Mouse (Mus musculus) heart, embryonic 14.5 days (tissue): ENCODE data around the gene Galnt9. TPM values are rescaled to one million over a fixed set of nuclear protein-coding genes. Genes with fewer than 3 reads are reported as not detected.

Experiments
- ATAC-seq: fragments of 200-750 bp; cut with Nextera tagmentation; 2 replicates; pipeline ENCODE4 v1.8.0; 2017; ENCODE audit warnings: low read depth, moderate TSS enrichment; ENCODE audit not compliant: insufficient number of reproducible peaks, insufficient read depth, low FRiP score
- H3K27ac ChIP-seq, 2 experiments: fragments of 200-500 bp in 1 of 2; fragments of 300-500 bp in 1 of 2; sonication (generic) in 1 of 2; replicated peaks in 1 of 2; 2 replicates each; pipeline ENCODE4 v1.5.1; 2012 to 2014; ENCODE audit warnings: low read depth in 2 of 2, low read length in 2 of 2, control low read depth in 1 of 2, mild to moderate bottlenecking in 1 of 2, mixed read lengths in 1 of 2; ENCODE audit not compliant: control insufficient read depth in 1 of 2, insufficient read depth in 1 of 2
- H3K27me3 ChIP-seq: fragments of 300-500 bp; sonication (generic); 2 replicates; pipeline ENCODE4 v1.6.1; 2014; ENCODE audit warnings: mild to moderate bottlenecking, low read length, control low read depth; ENCODE audit not compliant: control insufficient read depth, insufficient read depth
- H3K36me3 ChIP-seq: fragments of 300-500 bp; sonication (generic); 2 replicates; pipeline ENCODE4 v1.6.1; 2014; ENCODE audit warnings: mild to moderate bottlenecking, control low read depth, low read length, mixed read lengths; ENCODE audit not compliant: control insufficient read depth, insufficient read depth
- H3K4me1 ChIP-seq, 2 experiments: fragments of 200-500 bp in 1 of 2; fragments of 300-500 bp in 1 of 2; sonication (generic) in 1 of 2; 2 replicates each; pipeline ENCODE4 v1.6.1; 2012 to 2014; ENCODE audit warnings: low read length in 2 of 2, control low read depth in 1 of 2, mixed read lengths in 1 of 2; ENCODE audit not compliant: control insufficient read depth in 2 of 2, insufficient read depth in 2 of 2
- H3K4me2 ChIP-seq: fragments of 300-500 bp; sonication (generic); 2 replicates; pipeline ENCODE4 v1.6.1; 2014; ENCODE audit warnings: mild to moderate bottlenecking, low read length
- H3K4me3 ChIP-seq, 2 experiments: fragments of 200-500 bp in 1 of 2; fragments of 300-500 bp in 1 of 2; sonication (generic) in 1 of 2; 2 replicates each; pipeline ENCODE4 v1.5.1; 2012 to 2014; ENCODE audit warnings: low read length in 2 of 2, mild to moderate bottlenecking in 2 of 2, control low read depth in 1 of 2, low read depth in 1 of 2, moderate library complexity in 1 of 2; ENCODE audit not compliant: control insufficient read depth in 1 of 2, insufficient read depth in 1 of 2
- H3K9ac ChIP-seq: fragments of 300-500 bp; sonication (generic); 2 replicates; pipeline ENCODE4 v1.6.1; 2014; ENCODE audit warnings: mild to moderate bottlenecking, low read length
- H3K9me3 ChIP-seq: fragments of 300-500 bp; sonication (generic); 2 replicates; pipeline ENCODE4 v1.6.1; 2016; ENCODE audit warnings: low read length, control low read depth; ENCODE audit not compliant: control insufficient read depth
- WGBS: fragments of 180-500 bp; shearing (Covaris S2); extraction: QIAGEN DNeasy Blood & Tissue Kit; methylation state at CpG from one replicate; pipeline ENCODE4 v1.1.7; 2014; 5-methylcytosine and 5-hydroxymethylcytosine counted together
- polyA plus RNA-seq: library from polyadenylated mRNA; unstranded; fragments of >200 nt; fragmentation: Nextera tagmentation; extraction: Ambion mirVana; gene quantifications from 2 replicates; pipeline ENCODE4 v1.2.1, GENCODE M21; 2014

The Galnt9 gene
- polyA plus RNA-seq, result 0.18 TPM in 1 of 2 replicates, not detected in the other

DNA sequence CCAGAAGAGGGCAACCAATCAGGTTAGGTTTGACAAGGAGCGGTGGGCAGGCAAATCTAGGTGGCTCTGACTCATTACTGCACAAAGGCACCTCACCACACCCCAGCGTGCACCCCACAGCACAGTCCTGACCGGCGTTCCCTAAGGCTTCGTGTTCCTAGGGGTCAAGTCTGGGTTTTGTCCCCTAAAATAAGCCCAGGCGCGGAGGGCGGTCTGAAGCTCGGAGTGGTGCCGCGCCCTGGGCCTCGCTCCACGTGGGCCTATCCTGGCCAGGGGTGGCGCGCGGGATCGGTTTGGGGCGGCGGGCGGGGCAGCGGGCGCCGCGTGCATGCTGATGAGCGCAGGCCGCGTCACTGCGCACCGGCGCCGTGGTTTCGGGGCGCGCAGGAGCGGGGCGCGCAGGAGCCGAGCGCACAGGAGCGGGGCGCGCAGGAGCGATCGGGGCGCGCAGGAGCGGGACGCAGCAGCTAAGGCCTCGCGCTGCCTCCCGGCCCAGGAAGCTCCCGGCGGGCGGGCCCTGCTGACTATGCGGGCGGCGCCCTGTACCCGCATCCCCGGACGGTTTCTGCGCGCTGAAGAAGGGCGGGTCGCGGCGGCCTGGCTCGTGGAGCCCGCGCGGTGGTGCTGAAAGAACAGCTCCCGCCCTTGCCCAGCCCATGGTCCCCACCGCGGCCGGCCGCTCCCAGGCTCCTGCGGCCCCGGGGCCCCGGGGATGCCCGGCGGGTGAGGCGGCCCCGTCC is at the start of gene Galnt9:
Gene Galnt9, plus strand, starts transcription at position 405 of the 740 bp plus-strand sequence.
- H3K4me2 ChIP-seq, result peak within 1 kb of the TSS; percentile 60
- H3K4me3 ChIP-seq, result peak within 1 kb of the TSS; percentile 18 to 28; a peak in 3 of 4 replicates
- under 1% methylated on average over 46 of the region's 82 CpGs for WGBS
- H3K9ac ChIP-seq, result no peak within 1 kb of the TSS
- no peaks in the 10 kb centered on the region for H3K36me3 ChIP-seq
- no peak within 1 kb of the TSS for H3K27ac ChIP-seq
- H3K9me3 ChIP-seq, result no peaks in the 10 kb centered on the region
- peaks cover 0 to 4% of the 10 kb centered on the region in 2 experiments; a peak in 2 of 4 replicates for H3K4me1 ChIP-seq
- H3K27me3 ChIP-seq, result peaks cover 83% of the 10 kb centered on the region
- 0 out of 2 replicates have a peak, but pooled peaks have one; percentile 47 for ATAC-seq

DNA sequence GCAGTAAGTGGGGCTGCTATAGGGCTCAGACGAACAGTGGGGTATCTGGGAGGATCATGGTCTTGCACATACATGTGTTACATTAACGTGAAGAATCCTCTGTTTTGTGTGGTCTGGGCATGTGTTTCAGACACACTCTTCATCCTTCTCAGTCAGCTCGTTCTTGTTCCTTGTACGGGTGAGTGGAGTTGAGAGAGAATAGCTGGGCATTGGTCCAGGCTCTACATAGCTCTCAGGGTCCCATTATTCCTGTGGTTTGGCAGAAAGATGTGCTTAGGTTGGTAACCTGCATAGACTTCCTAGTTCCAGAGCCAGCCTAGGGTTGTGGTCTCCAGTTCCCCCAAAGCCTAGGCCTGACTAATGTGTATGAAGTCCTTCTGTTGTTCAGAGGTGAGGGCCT is 49.8 kb upstream of the Galnt9 start:
- no peak overlapping the region for H3K9ac ChIP-seq
- peaks cover 15% of the 10 kb centered on the region; the same call in 1 of the 2 replicates for H3K27me3 ChIP-seq
- H3K4me1 ChIP-seq, result no peaks in the 10 kb centered on the region
- no peak overlapping the region for H3K4me2 ChIP-seq
- no peaks in the 10 kb centered on the region for H3K36me3 ChIP-seq
- WGBS, result 61% methylated on average over 4 of the region's 4 CpGs
- no peak overlapping the region for H3K27ac ChIP-seq
- H3K9me3 ChIP-seq, result no peaks in the 10 kb centered on the region
- ATAC-seq, result no peak
- H3K4me3 ChIP-seq, result no peak overlapping the region

- Histone ChIP-seq H3K27me3 (peaks cover 10% of the 10 kb centered on the region; the same call in 1 of the 2 replicates), H3K4me1 (no peaks in the 10 kb centered on the region), H3K4me3 (no peak overlapping the region), H3K9me3 (no peaks in the 10 kb centered on the region), H3K36me3 (no peaks in the 10 kb centered on the region), H3K4me2 (no peak overlapping the region), H3K9ac (no peak overlapping the region), H3K27ac (no peak overlapping the region)
- ATAC-seq, result no peak
- WGBS, result 93% methylated on average over 6 of the region's 6 CpGs
Measured at GRCm38 (mm10) chr5:110495051-110495450, 49.1 kb upstream of the Galnt9 start.

DNA sequence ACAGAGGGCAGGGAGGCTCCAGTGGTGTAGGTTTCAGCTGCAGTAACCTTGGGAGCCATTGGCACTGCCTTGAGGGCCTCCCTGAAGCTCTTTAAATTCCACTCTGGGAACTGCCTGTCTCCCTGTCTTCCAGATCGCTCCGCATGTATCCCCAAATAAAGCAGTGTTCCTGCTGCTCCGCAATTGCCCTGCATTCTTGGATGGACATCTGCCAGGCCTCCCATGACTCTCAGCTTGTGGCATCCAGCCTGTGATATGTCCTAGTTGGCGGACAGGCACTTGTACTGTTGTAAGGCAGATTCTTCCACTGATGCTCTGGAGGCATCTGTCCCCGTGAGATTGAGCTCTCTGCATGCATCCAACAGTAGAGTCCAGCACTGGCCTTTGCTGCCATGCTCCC is 46.6 kb upstream of the Galnt9 start:
- H3K9ac ChIP-seq, result no peak overlapping the region
- H3K27ac ChIP-seq, result no peak overlapping the region
- H3K36me3 ChIP-seq, result no peaks in the 10 kb centered on the region
- WGBS, result 44% methylated on average over 5 of the region's 5 CpGs
- H3K4me2 ChIP-seq, result no peak overlapping the region
- ATAC-seq, result no peak
- H3K27me3 ChIP-seq, result 0 out of 2 replicates have a peak, but pooled peaks cover 6% of the 10 kb centered on the region
- no peaks in the 10 kb centered on the region for H3K4me1 ChIP-seq
- no peak overlapping the region for H3K4me3 ChIP-seq
- no peaks in the 10 kb centered on the region for H3K9me3 ChIP-seq

DNA sequence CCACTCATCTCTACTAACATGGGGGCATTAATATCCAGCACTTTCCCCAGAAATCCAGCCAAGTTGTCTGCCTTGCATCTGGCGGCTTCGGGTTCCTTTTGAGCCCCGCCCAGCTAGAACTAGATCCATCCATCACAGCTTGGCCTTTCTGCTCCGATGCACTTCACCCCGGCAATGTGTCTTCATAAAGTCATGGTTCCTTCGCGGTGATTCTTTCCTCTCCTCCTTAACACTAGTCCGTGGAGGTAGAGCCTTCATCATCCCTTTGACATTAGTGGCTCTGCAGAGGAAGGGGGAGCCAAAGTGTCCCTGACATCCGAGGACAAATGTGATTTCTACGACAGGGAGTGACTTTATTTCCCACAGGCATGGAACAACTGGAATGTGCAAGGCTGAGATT is 46.1 kb upstream of the Galnt9 start:
- Histone ChIP-seq H3K4me1 (no peaks in the 10 kb centered on the region), H3K27me3 (0 out of 2 replicates have a peak, but pooled peaks cover 6% of the 10 kb centered on the region), H3K36me3 (no peaks in the 10 kb centered on the region), H3K4me3 (no peak overlapping the region), H3K9me3 (no peaks in the 10 kb centered on the region), H3K27ac (no peak overlapping the region), H3K9ac (no peak overlapping the region), H3K4me2 (no peak overlapping the region)
- no peak for ATAC-seq
- 64% methylated on average over 10 of the region's 10 CpGs for WGBS

DNA sequence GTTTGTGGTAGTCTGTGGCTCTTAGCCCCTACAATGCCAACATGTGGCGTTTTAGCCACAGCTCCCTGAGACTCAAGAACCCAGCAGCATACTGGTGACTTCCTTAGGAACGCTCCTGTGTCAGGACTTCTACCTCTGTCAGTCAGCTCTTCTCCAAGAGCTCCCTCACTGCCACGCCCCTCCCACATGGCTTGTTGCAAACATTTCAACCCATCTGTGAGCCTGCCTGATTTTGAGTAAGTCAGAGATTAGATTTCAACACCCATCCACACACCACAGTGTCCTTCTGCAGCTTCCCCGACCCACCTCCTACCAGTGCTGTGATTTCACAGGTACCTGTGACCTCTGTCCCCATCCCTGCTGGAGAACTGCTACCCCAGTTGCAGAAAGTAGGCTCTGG is 43.9 kb upstream of the Galnt9 start:
- Histone ChIP-seq H3K27me3 (0 out of 2 replicates have a peak, but pooled peaks cover 6% of the 10 kb centered on the region), H3K4me3 (no peak overlapping the region), H3K9me3 (no peaks in the 10 kb centered on the region), H3K4me1 (no peaks in the 10 kb centered on the region), H3K4me2 (no peak overlapping the region), H3K36me3 (no peaks in the 10 kb centered on the region), H3K27ac (no peak overlapping the region), H3K9ac (no peak overlapping the region)
- ATAC-seq, result no peak
- WGBS, result 24% methylated on average over 4 of the region's 4 CpGs

- Histone ChIP-seq H3K27me3 (0 out of 2 replicates have a peak, but pooled peaks cover 3% of the 10 kb centered on the region), H3K9ac (no peak overlapping the region), H3K9me3 (no peaks in the 10 kb centered on the region), H3K4me2 (no peak overlapping the region), H3K27ac (no peak overlapping the region), H3K36me3 (no peaks in the 10 kb centered on the region), H3K4me1 (no peaks in the 10 kb centered on the region), H3K4me3 (no peak overlapping the region)
- no peak for ATAC-seq
- WGBS, result 83% methylated on average over 3 of the region's 3 CpGs
Measured at GRCm38 (mm10) chr5:110503361-110503760, 40.8 kb upstream of the Galnt9 start.
